Mouse (Mus musculus): ENCODE measurements around the gene Plcl1. TPM values are rescaled to one million over a fixed set of nuclear protein-coding genes. Genes with fewer than 3 reads are reported as not detected.
"Not testable (repeated sequence)": the region's sequence is repeated elsewhere in the genome, so short reads cannot be mapped to it uniquely, and the experiment has no call there.

Gene Plcl1
- polyA plus RNA-seq, 1 experiment from 2014 or later = 5.5 TPM

- Histone ChIP-seq H3K27me3 (ENCODE audit: control insufficient read depth, insufficient read depth, low read length) (no peaks in the 10 kb centered on the region), H3K9ac (no peak overlapping the region), H3K4me1 (replicated peaks; ENCODE audit: control insufficient read depth, insufficient read depth, low read length) (peaks cover 9% of the 10 kb centered on the region), H3K27ac (peak overlapping the region; percentile 38), H3K36me3 (replicated peaks; ENCODE audit: control insufficient read depth, insufficient read depth) (no peaks in the 10 kb centered on the region), H3K4me2 (replicated peaks) (no peak overlapping the region), H3K4me3 (replicated peaks; ENCODE audit: low read length) (no peak overlapping the region), H3K9me3 (ENCODE audit: control insufficient read depth, low read length) (no peaks in the 10 kb centered on the region)
- ATAC-seq (ENCODE audit: low FRiP score) (peak; percentile 70), DNase-seq (ENCODE audit: low spot score) (no peak)
- 62% methylated on average over 2 of the region's 2 CpGs for WGBS
These were observed 95.4 kb downstream of the Plcl1 start for GRCm38 (mm10) chr1:55500981-55501682.

DNA sequence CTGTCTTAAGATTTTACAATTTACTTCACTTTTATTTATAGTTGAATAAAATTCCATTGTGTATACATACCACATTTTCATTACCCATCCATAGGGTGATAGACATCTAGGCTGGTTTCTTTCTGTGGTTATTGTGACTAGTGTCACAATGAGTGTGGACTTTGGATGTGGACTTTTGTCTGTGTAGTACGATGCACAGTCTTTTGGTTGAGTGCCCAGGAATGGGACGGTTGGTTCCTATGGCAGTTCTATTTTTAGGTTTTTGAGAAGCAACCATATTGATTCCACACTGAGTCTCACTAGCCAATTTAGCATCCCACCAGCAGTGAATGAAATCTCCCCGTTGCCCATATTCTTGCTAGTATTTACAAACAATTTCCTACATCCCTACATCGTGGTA, 100.1 kb downstream of the Plcl1 start:
- no peak for ATAC-seq (ENCODE audit: low FRiP score)

DNA sequence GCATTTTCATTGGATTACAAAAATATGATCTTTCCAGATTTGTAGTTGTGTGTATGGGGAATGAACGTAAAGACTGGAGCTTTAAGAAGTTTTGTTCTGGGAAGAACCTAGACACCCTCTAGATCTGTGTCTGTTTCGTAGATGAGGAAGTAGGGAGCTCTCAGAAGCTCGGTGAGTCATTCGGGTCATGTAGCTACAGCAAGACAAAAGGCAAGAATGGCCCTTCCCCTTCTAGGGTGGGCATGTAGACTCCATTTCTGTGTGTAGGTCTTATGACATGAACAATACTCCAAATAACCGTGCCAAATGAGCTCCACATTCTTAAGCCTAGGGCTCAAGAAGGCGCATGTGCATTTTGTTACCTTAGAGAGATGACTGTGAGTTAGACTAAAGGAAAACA, 101.3 kb downstream of the Plcl1 start:
- Histone ChIP-seq H3K36me3 (replicated peaks; ENCODE audit: control insufficient read depth, insufficient read depth) (no peaks in the 10 kb centered on the region), H3K9me3 (ENCODE audit: control insufficient read depth, low read length) (no peaks in the 10 kb centered on the region), H3K4me1 (replicated peaks; ENCODE audit: control insufficient read depth, insufficient read depth, low read length) (no peaks in the 10 kb centered on the region), H3K27me3 (ENCODE audit: control insufficient read depth, insufficient read depth, low read length) (no peaks in the 10 kb centered on the region), H3K9ac (no peak overlapping the region), H3K4me2 (replicated peaks) (no peak overlapping the region), H3K27ac (no peak overlapping the region), H3K4me3 (replicated peaks; ENCODE audit: low read length) (no peak overlapping the region)
- DNase-seq (ENCODE audit: low spot score) (no peak), ATAC-seq (ENCODE audit: low FRiP score) (no peak)
- WGBS = 70% methylated on average over 6 of the region's 6 CpGs

More for the DNA sequence above, 100.1 kb downstream of the Plcl1 start:
- no peaks in the 10 kb centered on the region for H3K27me3 ChIP-seq (ENCODE audit: control insufficient read depth, insufficient read depth, low read length)
- 78% methylated on average over 4 of the region's 4 CpGs for WGBS
- no peak overlapping the region for H3K4me3 ChIP-seq (replicated peaks; ENCODE audit: low read length)
- no peak for DNase-seq (ENCODE audit: low spot score)
- H3K27ac ChIP-seq = no peak overlapping the region
- no peak overlapping the region for H3K4me2 ChIP-seq (replicated peaks)
- no peaks in the 10 kb centered on the region for H3K9me3 ChIP-seq (ENCODE audit: control insufficient read depth, low read length)
- H3K36me3 ChIP-seq (replicated peaks; ENCODE audit: control insufficient read depth, insufficient read depth) = no peaks in the 10 kb centered on the region
- no peak overlapping the region for H3K9ac ChIP-seq
- H3K4me1 ChIP-seq (replicated peaks; ENCODE audit: control insufficient read depth, insufficient read depth, low read length) = peaks cover 8% of the 10 kb centered on the region

- no peak overlapping the region for H3K4me3 ChIP-seq (replicated peaks; ENCODE audit: low read length)
- H3K4me2 ChIP-seq (replicated peaks) = no peak overlapping the region
- H3K36me3 ChIP-seq (replicated peaks; ENCODE audit: control insufficient read depth, insufficient read depth) = no peaks in the 10 kb centered on the region
- no peaks in the 10 kb centered on the region for H3K27me3 ChIP-seq (ENCODE audit: control insufficient read depth, insufficient read depth, low read length)
- H3K27ac ChIP-seq = no peak overlapping the region
- 98% methylated on average over 1 of the region's 1 CpGs for WGBS
- DNase-seq (ENCODE audit: low spot score) (no peak), ATAC-seq (ENCODE audit: low FRiP score) (no peak)
- H3K9ac ChIP-seq = no peak overlapping the region
- H3K9me3 ChIP-seq (ENCODE audit: control insufficient read depth, low read length) = no peaks in the 10 kb centered on the region
- H3K4me1 ChIP-seq (replicated peaks; ENCODE audit: control insufficient read depth, insufficient read depth, low read length) = no peaks in the 10 kb centered on the region
These were observed 103.9 kb downstream of the Plcl1 start for GRCm38 (mm10) chr1:55509587-55509986.

DNA sequence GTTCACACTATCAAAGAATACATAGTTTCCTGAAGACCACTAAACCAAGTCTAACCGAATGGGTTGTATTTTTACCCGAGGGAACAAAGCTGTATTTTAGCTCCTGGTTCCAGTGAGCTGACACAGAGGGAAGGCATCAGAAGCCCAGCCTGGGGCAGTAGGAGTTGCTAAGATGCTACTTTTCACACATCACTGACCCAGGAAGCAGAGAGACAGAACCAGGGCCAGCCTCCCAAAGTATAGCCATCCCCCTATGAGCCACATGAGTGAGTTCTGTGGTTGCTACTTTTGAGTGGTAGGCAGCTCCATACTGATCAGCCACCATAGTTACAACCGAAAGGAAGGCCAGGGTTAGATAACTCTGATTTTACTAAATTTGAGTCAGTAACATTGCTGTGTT, 106.4 kb downstream of the Plcl1 start:
- no peak overlapping the region for H3K27ac ChIP-seq
- H3K4me1 ChIP-seq (replicated peaks; ENCODE audit: control insufficient read depth, insufficient read depth, low read length) = no peaks in the 10 kb centered on the region
- no peaks in the 10 kb centered on the region for H3K27me3 ChIP-seq (ENCODE audit: control insufficient read depth, insufficient read depth, low read length)
- no peaks in the 10 kb centered on the region for H3K9me3 ChIP-seq (ENCODE audit: control insufficient read depth, low read length)
- DNase-seq (ENCODE audit: low spot score) (no peak), ATAC-seq (ENCODE audit: low FRiP score) (no peak)
- H3K4me3 ChIP-seq (replicated peaks; ENCODE audit: low read length) = no peak overlapping the region
- no peaks in the 10 kb centered on the region for H3K36me3 ChIP-seq (replicated peaks; ENCODE audit: control insufficient read depth, insufficient read depth)
- H3K4me2 ChIP-seq (replicated peaks) = no peak overlapping the region
- WGBS = 83% methylated on average over 3 of the region's 3 CpGs
- H3K9ac ChIP-seq = no peak overlapping the region

GRCm38 (mm10) chr1:55512799-55513198, 107.1 kb downstream of the Plcl1 start:
- not testable (repeated sequence) for ATAC-seq (ENCODE audit: low FRiP score); DNase-seq (ENCODE audit: low spot score); H3K9ac ChIP-seq; H3K27me3 ChIP-seq (ENCODE audit: control insufficient read depth, insufficient read depth, low read length); H3K36me3 ChIP-seq (replicated peaks; ENCODE audit: control insufficient read depth, insufficient read depth); H3K4me3 ChIP-seq (replicated peaks; ENCODE audit: low read length); H3K9me3 ChIP-seq (ENCODE audit: control insufficient read depth, low read length); H3K4me1 ChIP-seq (replicated peaks; ENCODE audit: control insufficient read depth, insufficient read depth, low read length); H3K4me2 ChIP-seq (replicated peaks); H3K27ac ChIP-seq
- WGBS = 100% methylated on average over 1 of the region's 2 CpGs

- Histone ChIP-seq H3K9me3 (ENCODE audit: control insufficient read depth, low read length) (no peaks in the 10 kb centered on the region), H3K9ac (no peak overlapping the region), H3K4me1 (replicated peaks; ENCODE audit: control insufficient read depth, insufficient read depth, low read length) (no peaks in the 10 kb centered on the region), H3K27me3 (ENCODE audit: control insufficient read depth, insufficient read depth, low read length) (no peaks in the 10 kb centered on the region), H3K36me3 (replicated peaks; ENCODE audit: control insufficient read depth, insufficient read depth) (no peaks in the 10 kb centered on the region), H3K27ac (no peak overlapping the region), H3K4me2 (replicated peaks) (no peak overlapping the region), H3K4me3 (replicated peaks; ENCODE audit: low read length) (no peak overlapping the region)
- DNase-seq (ENCODE audit: low spot score) = no peak
- no peak for ATAC-seq (ENCODE audit: low FRiP score)
These were observed 111.5 kb downstream of the Plcl1 start for GRCm38 (mm10) chr1:55517182-55517581.

DNA sequence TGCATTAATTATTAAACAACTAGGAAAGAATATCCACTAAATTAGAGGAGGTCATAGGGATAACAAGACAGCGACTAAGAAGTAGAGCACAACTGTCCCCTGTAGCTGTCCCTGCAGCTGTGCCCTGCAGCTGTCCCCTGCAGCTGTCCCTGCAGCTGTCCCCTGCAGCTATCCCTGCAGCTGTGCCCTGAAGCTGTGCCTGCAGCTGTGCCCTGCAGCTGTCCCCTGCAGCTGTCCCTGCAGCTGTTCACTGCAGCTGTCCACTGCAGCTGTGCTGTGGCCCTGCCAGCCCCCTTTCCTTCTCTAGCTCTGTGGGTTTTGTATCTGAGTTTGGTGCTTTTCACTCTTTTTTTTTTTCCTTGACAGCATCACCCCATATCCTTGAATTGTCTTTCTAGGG, 118.2 kb downstream of the Plcl1 start:
- no peaks in the 10 kb centered on the region for H3K9me3 ChIP-seq (ENCODE audit: control insufficient read depth, low read length)

GRCm38 (mm10) chr1:55525100-55525499, 119.4 kb downstream of the Plcl1 start:
- no peak overlapping the region for H3K4me3 ChIP-seq (replicated peaks; ENCODE audit: low read length)
- no peaks in the 10 kb centered on the region for H3K9me3 ChIP-seq (ENCODE audit: control insufficient read depth, low read length)
- no peak for DNase-seq (ENCODE audit: low spot score)
- whole genome bisulfite sequencing = 81% methylated on average over 5 of the region's 5 CpGs
- no peak overlapping the region for H3K27ac ChIP-seq
- no peak overlapping the region for H3K9ac ChIP-seq
- no peaks in the 10 kb centered on the region for H3K36me3 ChIP-seq (replicated peaks; ENCODE audit: control insufficient read depth, insufficient read depth)
- H3K4me1 ChIP-seq (replicated peaks; ENCODE audit: control insufficient read depth, insufficient read depth, low read length) = no peaks in the 10 kb centered on the region
- no peak for ATAC-seq (ENCODE audit: low FRiP score)
- H3K4me2 ChIP-seq (replicated peaks) = no peak overlapping the region
- no peaks in the 10 kb centered on the region for H3K27me3 ChIP-seq (ENCODE audit: control insufficient read depth, insufficient read depth, low read length)

More for the DNA sequence above, 118.2 kb downstream of the Plcl1 start:
- Histone ChIP-seq H3K36me3 (replicated peaks; ENCODE audit: control insufficient read depth, insufficient read depth) (no peaks in the 10 kb centered on the region), H3K4me2 (replicated peaks) (no peak overlapping the region), H3K4me3 (replicated peaks; ENCODE audit: low read length) (no peak overlapping the region), H3K27me3 (ENCODE audit: control insufficient read depth, insufficient read depth, low read length) (no peaks in the 10 kb centered on the region), H3K4me1 (replicated peaks; ENCODE audit: control insufficient read depth, insufficient read depth, low read length) (no peaks in the 10 kb centered on the region), H3K9ac (no peak overlapping the region), H3K27ac (no peak overlapping the region)
- ATAC-seq (ENCODE audit: low FRiP score) (no peak), DNase-seq (ENCODE audit: low spot score) (no peak)
- 85% methylated on average over 1 of the region's 1 CpGs for WGBS

- H3K4me2 ChIP-seq (replicated peaks) = no peak overlapping the region
- no peak for ATAC-seq (ENCODE audit: low FRiP score)
- DNase-seq (ENCODE audit: low spot score) = no peak
- no peaks in the 10 kb centered on the region for H3K36me3 ChIP-seq (replicated peaks; ENCODE audit: control insufficient read depth, insufficient read depth)
- 93% methylated on average over 2 of the region's 2 CpGs for WGBS
- H3K9me3 ChIP-seq (ENCODE audit: control insufficient read depth, low read length) = no peaks in the 10 kb centered on the region
- no peak overlapping the region for H3K9ac ChIP-seq
- no peak overlapping the region for H3K4me3 ChIP-seq (replicated peaks; ENCODE audit: low read length)
- no peak overlapping the region for H3K27ac ChIP-seq
- no peaks in the 10 kb centered on the region for H3K27me3 ChIP-seq (ENCODE audit: control insufficient read depth, insufficient read depth, low read length)
- H3K4me1 ChIP-seq (replicated peaks; ENCODE audit: control insufficient read depth, insufficient read depth, low read length) = no peaks in the 10 kb centered on the region
These were observed 120.0 kb downstream of the Plcl1 start for GRCm38 (mm10) chr1:55525748-55526147.

All from hindbrain, embryonic 14.5 days (tissue).